Mouse (Mus musculus): ENCODE measurements around the gene Ubtf.

Ubtf gene

DNA sequence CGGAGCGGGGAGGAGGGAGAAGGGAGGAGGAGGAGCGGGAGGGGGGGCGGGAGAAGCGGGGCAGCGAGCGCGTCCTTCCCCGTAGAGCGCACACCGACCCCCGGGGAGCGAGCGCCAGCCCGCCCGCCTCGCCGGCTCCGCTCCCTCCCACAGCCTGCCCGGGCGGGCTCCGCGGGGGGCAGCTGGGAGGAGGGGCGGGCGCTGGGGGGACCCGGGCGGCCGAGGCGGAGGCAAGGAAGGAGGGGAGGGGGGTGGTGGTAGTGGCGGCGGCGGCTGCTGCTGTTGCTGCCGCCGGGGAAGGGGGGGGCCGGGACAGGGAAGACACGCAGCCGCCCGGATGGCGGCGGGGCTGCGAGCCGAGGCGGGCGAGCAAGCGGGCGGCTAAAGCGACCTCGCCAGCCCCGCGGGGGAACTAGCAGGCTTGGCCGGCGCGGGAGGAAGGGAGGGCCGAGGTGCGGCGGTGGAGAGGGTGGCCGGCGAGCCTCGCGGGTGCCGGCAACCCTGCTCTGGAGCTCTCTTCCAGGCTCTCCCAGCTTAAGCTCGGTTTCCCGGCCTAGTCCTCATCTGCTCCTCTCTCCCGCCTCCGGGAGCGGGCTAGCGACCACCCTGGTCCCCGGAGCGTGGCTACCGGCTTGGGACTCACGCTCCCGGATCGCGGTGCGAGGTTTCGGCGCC is 1.5 kb downstream of the Ubtf start:
- DNase-seq (ENCODE audit: low spot score in 2 of 2), result no peak

DNA sequence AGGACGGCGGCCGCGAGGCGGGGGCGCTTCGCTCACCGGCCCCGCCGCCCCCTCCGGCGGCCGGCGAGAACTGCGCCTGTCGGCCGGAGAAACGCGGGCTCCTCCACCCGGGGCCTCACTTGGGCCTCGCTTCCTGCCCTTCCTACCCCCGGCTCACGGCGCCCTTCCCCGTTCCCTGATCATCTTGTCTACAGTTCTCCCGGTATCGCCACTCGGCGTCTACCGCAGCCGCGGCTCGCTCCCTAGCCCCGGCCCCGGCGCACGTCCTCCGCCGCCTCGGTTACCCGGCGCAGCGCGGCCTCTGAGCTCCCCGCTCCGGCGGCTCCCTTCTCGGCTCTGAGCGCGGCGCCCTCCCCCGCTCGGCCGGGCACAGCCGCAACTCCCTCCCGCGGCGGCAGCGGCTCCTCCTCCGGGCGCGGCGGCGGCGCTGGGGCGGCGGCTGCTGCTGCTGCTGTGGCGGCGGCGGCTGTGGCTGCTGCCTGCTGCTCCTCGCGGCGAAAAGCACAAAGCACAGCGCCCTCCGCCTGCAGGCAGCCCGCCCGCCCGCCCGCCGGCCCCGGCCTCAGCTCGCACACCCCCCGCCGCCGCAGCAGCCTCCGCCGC is 2.1 kb downstream of the Ubtf start:
- peak in 1 of 2 experiments; percentile 56 for DNase-seq (ENCODE audit: low spot score in 2 of 2)

GRCm38 (mm10) chr11:102316572-102317297 is 2.8 kb downstream of the Ubtf start:
- DNase-seq (ENCODE audit: low spot score in 2 of 2), result peak in 1 of 2 experiments; percentile 83

DNA sequence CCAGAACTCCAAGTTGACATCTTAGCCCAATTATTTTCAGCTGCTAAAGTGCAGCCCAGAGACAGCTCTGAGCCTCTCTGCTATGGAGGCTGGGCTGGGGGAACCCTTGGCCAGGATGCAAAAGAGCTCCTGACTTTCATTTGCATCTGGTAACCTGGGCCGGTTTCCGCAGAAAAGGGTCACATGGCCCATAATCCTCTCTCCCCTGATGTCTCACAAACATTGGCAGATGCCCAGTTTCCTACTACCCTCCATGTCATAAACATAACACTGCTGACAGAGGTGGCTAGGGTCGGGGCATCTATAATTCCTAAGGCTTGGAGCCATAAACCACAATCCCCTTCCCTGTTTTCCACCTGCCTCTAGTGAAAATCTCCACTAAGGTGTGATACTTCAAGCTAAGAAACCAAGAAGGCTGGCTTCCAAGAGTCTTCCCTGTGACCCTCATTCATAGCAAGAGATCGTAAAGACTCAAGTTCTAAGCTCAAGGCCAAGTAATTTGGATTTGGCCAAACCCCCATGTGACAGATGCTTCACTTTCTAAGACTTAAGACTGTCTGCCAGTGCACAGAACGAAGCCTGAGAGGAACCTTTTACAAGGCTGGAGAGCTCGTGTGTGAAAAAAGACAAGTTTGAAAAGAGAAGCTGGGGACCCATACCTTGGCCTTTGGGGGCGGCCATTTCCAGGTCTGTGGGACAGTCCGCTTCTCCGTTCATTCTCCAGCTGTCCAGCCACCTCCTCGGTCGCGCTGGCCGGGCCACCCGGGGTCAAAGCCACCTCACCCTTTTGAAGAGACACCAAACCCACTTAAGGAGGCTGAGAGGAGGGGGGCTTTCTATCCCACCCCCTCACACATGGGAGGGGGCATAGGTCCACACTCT is 3.6 kb downstream of the Ubtf start:
- DNase-seq (ENCODE audit: low spot score in 2 of 2), result no peak

GRCm38 (mm10) chr11:102314321-102314720 is 5.2 kb downstream of the Ubtf start:
- DNase-seq (ENCODE audit: low spot score in 2 of 2), result no peak

GRCm38 (mm10) chr11:102312586-102312985 is 7.0 kb downstream of the Ubtf start:
- DNase-seq (ENCODE audit: low spot score in 2 of 2), result no peak

- DNase-seq (ENCODE audit: low spot score in 2 of 2), result no peak
These were observed 7.6 kb downstream of the Ubtf start for GRCm38 (mm10) chr11:102311966-102312365.

GRCm38 (mm10) chr11:102310768-102311695 is 8.5 kb downstream of the Ubtf start:
- no peak for DNase-seq (ENCODE audit: low spot score in 2 of 2)

DNA sequence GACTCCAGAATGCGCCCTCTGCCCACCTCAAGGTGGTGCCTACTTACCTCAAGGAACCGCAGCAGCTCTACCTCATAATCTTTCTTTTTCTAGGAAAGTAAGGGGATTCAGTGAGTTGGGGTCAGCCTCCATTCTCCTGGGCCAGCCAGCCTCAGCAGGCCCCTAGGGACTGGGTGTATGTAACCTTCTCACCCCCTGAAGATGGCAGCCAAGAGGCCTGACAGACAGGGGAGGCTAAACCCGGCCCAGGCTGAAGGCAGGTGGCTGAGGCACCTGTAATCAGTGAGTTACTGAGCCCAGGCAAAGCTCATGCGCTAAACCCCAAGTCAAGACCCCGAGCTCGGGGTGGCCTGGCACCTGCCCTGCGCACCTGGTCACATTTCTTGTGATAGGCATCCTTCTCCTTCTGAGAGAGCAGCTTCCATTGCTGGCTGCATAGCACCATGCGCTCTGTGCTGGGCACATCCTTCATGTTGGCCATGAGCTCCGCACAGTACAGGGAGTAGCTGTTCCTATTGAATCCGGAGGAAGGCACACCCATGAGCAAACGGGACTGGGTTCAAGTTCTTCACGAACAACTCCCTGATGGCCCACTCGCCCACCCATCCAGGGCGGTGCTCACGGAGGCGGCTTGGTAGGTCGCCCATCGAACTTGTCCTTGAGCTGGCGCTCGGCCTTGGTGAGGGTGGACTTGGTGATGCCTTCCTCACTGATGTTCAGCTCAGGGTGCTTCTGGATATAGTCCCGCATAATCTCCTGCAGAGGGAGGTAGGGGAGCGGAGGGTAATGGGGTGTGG is 9.5 kb downstream of the Ubtf start:
- DNase-seq (ENCODE audit: low spot score in 2 of 2), result no peak

- DNase-seq (ENCODE audit: low spot score in 2 of 2), result peak; percentile 90 to 97
These were observed 10.6 kb downstream of the Ubtf start for GRCm38 (mm10) chr11:102308979-102309378.

GRCm38 (mm10) chr11:102308104-102308503 is 11.4 kb downstream of the Ubtf start:
- DNase-seq (ENCODE audit: low spot score in 2 of 2), result no peak

DNA sequence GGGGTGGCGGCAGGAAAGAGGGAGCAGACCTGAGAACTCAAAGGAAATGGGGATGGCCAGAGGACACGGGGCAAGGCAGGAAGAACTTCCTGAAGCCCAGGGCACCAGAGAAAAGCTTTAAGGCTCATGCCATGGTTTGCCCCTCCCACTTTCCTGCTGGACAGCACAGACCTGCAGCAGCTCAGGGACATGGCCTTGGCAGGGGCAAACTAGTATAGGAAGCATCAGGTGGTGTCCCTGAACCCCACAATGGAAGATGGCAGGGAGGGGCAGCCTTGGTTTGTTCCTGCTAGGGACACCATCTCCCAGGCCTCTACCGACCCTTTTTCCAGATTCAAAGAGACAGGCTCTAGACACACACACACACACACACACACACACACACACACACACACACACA is 14.2 kb downstream of the Ubtf start:
- no peak for DNase-seq (ENCODE audit: low spot score in 2 of 2)

DNA sequence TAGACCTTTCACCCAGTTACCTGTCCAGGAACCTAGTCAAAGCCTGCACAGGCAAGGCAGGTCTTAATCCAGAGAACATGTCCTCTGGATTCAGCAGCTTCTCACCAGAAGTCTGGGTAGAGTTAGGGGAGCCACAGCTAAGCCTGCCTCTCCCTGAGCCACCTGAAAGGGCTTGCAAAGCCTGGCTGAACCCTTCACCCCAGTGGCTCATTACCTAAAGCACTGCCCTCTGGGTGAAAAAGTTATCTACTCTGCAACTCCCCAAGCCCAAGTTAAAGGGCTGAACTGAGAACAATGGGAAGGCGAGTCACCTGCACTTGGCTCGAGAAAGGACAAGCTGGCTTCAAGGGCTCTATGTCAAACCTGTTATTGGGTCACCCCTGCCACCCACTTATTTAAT is 15.4 kb downstream of the Ubtf start:
- no peak for DNase-seq (ENCODE audit: low spot score in 2 of 2)

DNA sequence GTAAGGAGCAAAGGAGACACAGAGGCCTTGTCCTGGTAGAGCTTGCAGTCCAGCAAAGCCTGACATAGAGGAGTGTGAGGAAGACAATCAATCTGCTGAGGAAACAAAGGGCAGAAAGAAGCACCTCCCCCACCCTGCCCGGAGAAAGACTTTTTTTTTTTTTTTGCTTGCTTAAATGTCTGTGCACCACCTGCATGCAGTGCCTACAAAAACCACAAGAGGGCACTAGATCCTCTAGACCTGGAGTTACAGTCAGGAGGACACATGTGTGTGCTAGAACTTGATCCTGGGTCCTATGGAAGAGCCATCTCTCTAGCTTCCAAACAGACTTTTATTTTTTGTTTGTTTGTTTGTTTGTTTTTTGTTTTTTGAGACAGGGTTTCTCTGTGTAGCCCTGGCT is 19.7 kb downstream of the Ubtf start:
- no peak for DNase-seq (ENCODE audit: low spot score in 2 of 2)

DNA sequence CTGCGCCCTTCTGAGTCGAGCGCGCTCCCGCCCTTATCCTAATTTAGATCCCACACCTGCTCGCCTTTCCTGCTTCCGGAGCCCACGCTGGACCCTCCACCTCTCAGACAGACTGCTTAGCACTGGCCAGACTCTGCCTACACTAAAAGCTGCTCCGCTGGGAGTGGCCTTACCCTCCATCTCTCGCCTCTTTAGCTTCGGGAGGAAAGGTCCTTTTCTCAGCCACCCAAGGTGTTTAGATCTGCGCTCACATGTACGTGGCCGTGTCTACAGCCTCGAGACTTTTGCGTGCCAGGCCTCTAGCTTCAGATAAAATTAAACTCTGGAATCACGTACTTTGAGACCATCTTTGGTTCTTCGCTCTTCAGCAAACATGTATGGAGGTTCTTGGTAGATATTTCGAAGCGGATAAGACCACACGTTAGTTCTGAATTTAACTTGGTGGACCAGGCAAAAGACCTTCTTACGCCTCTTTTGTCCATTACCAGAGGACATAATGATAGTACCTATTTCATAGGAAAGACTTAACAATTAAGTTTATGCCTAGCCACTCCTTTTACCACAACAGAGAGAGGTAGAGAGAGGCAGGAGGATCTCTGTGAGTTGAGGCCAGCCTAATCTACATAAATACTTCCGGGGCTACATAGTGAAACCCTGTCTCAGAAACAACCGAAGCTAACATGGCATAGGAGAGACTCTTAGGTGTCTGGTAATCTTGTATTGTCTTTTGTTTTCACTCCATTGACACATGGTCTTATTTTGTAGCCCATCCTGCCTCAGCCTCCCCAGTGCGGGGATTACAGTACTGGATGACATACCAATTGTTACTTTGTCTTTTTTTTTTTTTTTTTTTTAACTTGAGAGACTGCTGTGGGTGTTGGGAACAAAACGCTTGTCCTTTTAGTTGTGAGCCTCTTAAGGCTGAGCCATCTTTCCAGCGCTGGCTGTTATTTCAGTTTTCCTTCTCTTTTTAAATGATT is 21.7 kb downstream of the Ubtf start:
- no peak for DNase-seq (ENCODE audit: low spot score in 2 of 2)

DNA sequence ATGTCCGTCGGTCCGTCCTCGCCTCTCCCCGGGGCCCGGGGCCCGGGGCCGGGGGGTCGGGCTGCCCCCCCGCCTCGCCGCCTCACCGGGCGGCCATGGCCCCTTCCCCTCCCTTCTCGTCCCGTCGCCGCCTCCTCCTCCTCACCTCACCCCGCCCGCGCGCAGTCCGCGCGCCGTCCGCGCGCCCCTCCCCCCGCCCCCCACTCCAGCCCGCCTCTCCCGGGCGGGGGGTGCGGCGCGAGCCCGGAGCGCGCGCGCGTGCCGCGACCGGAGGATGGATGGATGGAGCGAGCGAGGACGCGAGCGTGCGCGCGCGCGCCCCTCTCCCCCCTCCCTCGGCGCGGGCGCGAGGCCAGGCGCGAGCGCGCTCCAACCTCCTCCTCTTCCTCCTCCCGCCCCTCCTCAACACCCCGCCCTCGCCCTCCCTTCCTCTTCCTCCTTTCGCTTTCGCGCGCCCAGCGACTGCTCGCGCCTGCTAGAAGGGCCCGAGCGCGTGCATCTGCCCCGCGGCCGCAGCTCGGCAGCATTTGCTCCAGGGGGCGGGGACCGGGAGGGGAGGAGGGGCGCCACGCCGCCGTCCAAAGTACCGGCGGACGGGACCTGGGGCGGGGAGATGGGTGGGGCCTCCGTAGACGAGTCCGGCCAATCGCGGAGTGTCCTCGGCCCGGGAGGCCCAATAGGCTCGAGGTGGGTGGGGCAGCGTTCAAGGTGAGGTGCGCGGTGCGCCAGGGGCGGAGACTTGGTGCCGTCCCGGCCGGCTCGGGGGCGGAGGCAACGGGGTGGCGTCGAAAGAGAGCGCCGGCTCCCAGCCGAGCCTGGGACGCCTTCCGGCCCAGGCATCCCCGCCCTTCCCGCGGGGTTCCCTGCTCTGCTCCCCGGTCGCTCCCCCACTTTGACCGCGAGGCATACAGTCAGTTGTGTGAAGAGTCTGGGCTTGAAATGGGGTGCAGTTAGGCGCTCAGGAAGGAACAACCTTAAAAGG is 22.8 kb downstream of the Ubtf start, which contains the start of gene Atxn7l3:
Atxn7l3 (minus strand) TSS at position 141 of the 982 bp plus-strand sequence.
- DNase-seq (ENCODE audit: low spot score in 2 of 2), result peak; percentile 97 to 98

All from left cerebral cortex, adult 9 months (tissue).